Mouse (Mus musculus) cerebellum, adult 9-11 months (tissue): ENCODE data around the gene Klhdc10.

Source experiments
- DNase-seq: peaks from one replicate; pipeline ENCODE4 v3.0.0; 2022

Klhdc10 gene

GRCm38 (mm10) chr6:30471706-30472105, 70.0 kb downstream of the Klhdc10 start:
- no peak for DNase-seq

GRCm38 (mm10) chr6:30476025-30476765, 74.5 kb downstream of the Klhdc10 start:
- peak; percentile 47 for DNase-seq

- peak; percentile 84 for DNase-seq
Observed at GRCm38 (mm10) chr6:30477210-30477714, 75.6 kb downstream of the Klhdc10 start.

GRCm38 (mm10) chr6:30477784-30478183, 76.1 kb downstream of the Klhdc10 start:
- no peak for DNase-seq

- DNase-seq = peak; percentile 43
Observed at GRCm38 (mm10) chr6:30479418-30479817, 77.8 kb downstream of the Klhdc10 start.

GRCm38 (mm10) chr6:30482908-30483307, 81.2 kb downstream of the Klhdc10 start:
- DNase-seq = no peak

GRCm38 (mm10) chr6:30486504-30486903, 84.8 kb downstream of the Klhdc10 start:
- no peak for DNase-seq

GRCm38 (mm10) chr6:30499049-30499448, 97.4 kb downstream of the Klhdc10 start:
- no peak for DNase-seq
